ENCODE assay signal across 12 mouse cellular contexts in the genomic region with DNA sequence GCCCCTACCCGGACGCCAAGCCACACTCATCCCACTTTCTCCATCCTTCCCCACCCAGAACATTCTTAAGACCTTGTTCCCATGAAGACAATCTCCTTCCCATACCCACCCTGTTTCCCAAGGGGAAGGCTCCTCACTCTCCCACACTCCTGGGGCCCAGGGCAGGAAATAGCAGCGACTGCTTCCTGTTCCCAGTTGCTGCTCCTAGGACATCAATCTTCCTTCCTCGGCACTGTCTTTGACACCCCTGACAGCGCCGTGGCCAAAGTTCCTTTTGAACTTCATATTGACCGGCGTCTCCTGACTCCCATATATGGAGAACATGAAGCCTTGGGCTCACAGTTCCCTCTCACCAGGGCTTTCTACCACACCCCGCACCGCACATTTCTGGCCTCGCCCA.
DNase-seq lines count a peak whose midpoint lies in the region; ATAC-seq and TF ChIP-seq lines count a peak whose summit lies in the region.
"Had no signal": no experiment of that assay in that cellular context is flagged by ENCODE, and none has a peak within 500 bp of the region (broad histone marks: within the 10 kb centered on the region; RNA-seq: fewer than 3 reads in every experiment).

No protein-coding gene starts in this region.

- no peaks in the 10 kb centered on the region for H3K4me1 ChIP-seq in kidney, embryonic 14.5 days (ENCODE audit: control insufficient read depth, insufficient read depth, low read length)
- peaks cover 58% of the 10 kb centered on the region for H3K4me1 ChIP-seq in E14TG2a.4 (replicated peaks; ENCODE audit: low read depth, low read length)

- no peak overlapping the region for H3K4me2 ChIP-seq in kidney, embryonic 14.5 days (replicated peaks; ENCODE audit: low read depth, low read length)
- H3K4me2 ChIP-seq: embryonic facial prominence, embryonic 12.5 days had no signal

- no peaks in the 10 kb centered on the region for H3K36me3 ChIP-seq in kidney, embryonic 14.5 days (ENCODE audit: control insufficient read depth, insufficient read depth, low read length)
- no peaks in the 10 kb centered on the region for H3K36me3 ChIP-seq in E14TG2a.4 (ENCODE audit: insufficient read depth, low read length)
- H3K36me3 ChIP-seq: embryonic facial prominence, embryonic 12.5 days had no signal

- DNase-seq in kidney, adult 11 months, result peak; percentile 56
- peak; percentile 28 for DNase-seq in kidney, adult 18-20 months
- peak; percentile 46 for DNase-seq in kidney, postnatal 14 days
- DNase-seq in layer of hippocampus, postnatal 25 days (ENCODE audit: extremely low spot score in 1 of 2, low spot score in 1 of 2), result no peak
- DNase-seq in thymus, postnatal 4 days, result no peak
- DNase-seq: forebrain, postnatal 0 days; right cerebral cortex, adult 18-20 months; thymus, adult 2 months had no signal

- no peak for ATAC-seq in kidney, embryonic 14.5 days (ENCODE audit: low FRiP score, low TSS enrichment)
- ATAC-seq: forebrain, postnatal 0 days had no signal

- no peaks in the 10 kb centered on the region for H3K27me3 ChIP-seq in kidney, embryonic 14.5 days (ENCODE audit: control insufficient read depth, insufficient read depth, low read length)
- H3K27me3 ChIP-seq in E14TG2a.4 (ENCODE audit: insufficient read depth, low read length), result peaks cover 15% of the 10 kb centered on the region
- H3K27me3 ChIP-seq: embryonic facial prominence, embryonic 12.5 days had no signal

- H3K4me3 ChIP-seq in kidney, embryonic 14.5 days (ENCODE audit: low read length), result no peak overlapping the region
- peak overlapping the region; percentile 37; the same call in 1 of the 2 replicates for H3K4me3 ChIP-seq in E14TG2a.4 (replicated peaks; ENCODE audit: low read length)
- H3K4me3 ChIP-seq: embryonic facial prominence, embryonic 12.5 days had no signal

- no peaks in the 10 kb centered on the region for H3K9me3 ChIP-seq in kidney, embryonic 14.5 days (ENCODE audit: control insufficient read depth, low read length)
- H3K9me3 ChIP-seq in E14TG2a.4 (ENCODE audit: low read length), result no peaks in the 10 kb centered on the region
- H3K9me3 ChIP-seq: embryonic facial prominence, embryonic 12.5 days had no signal

- H3K27ac ChIP-seq in kidney, embryonic 14.5 days (ENCODE audit: low read depth, low read length), result no peak overlapping the region
- H3K27ac ChIP-seq: embryonic facial prominence, embryonic 12.5 days; liver, embryonic 14.5 days had no signal

- no peak for TF ChIP-seq CTCF in E14TG2a.4 (conservative IDR thresholded peaks at IDR 0.05; ENCODE audit: low read length)

- WGBS in kidney, embryonic 14.5 days, result 57% methylated on average over 11 of the region's 11 CpGs

- H3K9ac ChIP-seq in kidney, embryonic 14.5 days (ENCODE audit: low read depth, low read length), result no peak overlapping the region
- H3K9ac ChIP-seq: embryonic facial prominence, embryonic 12.5 days; forebrain, postnatal 0 days; liver, embryonic 14.5 days had no signal

Comparison
In these comparisons a context has a peak if more than half of its experiments do, and no peak if none do; other contexts are left out.
1. DNase-seq: peak in kidney, adult 11 months (single experiment), kidney, adult 18-20 months (single experiment) and kidney, postnatal 14 days (single experiment); none in layer of hippocampus, postnatal 25 days (0 of 2) and thymus, postnatal 4 days (single experiment).